Mouse (Mus musculus): Measurements from ENCODE around the gene Tkt. TPM values are rescaled to one million over a fixed set of nuclear protein-coding genes. Genes with fewer than 3 reads are reported as not detected.
A peak's percentile ranks its signal among the peaks of the same experiment; 100 is the strongest.

The Tkt gene
- polyA plus RNA-seq, 1 experiment: 137 TPM

DNA sequence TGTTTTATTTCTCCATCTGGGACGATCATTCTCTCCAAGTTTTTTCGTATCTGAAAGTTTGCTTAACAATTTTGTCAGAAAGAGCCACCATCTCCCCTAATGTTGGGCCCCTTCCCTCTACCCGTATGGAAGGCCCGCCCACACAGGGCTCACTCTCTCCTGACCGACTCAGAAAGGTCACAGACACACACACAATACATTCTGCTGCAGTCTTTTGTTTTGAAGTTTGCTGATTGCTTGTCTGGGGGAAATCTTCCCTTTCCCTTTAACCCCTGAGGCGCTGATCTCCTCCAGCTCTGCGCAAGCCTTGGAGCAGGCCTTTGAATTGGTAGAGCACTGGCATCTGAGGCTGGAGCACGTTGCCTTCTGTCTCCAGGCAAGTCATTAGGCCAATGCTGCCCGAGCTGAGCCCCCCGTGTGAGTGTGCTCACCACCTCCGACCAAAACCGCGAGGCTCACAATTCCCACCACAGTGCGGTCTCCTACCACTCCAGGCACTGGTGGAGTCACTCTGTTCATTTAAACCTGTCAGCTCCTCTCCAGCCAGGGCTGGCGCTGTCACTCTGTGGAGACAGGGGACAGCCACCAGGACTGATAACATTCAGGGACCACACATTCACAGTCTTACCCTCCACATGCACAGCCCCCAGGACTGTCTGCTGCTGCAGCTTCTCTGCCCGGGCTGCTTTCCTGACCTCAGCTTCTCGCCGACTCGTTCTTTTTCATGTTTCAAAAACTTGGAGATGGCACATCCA, 36.5 kb downstream of the Tkt start:
- DNase-seq (ENCODE audit: low spot score): no peak

DNA sequence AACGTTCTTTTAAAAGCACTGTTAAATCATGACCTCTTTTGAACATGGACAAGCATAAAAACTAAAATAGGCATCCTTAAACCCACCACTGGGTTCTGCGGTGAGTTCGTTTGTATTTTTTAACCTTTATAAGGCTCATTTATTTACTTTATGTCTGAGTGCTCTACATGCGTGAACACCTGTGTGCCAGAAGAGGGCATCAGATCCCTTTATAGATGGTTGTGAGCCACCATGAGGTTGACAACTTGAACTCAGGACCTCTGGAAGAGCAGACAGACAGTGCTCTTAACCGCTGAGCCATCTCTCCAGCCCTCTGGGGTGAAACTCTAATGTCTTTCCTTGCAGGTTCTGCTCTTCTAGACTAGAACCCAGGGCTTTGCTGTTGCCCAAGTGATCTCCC, 37.2 kb downstream of the Tkt start:
- DNase-seq (ENCODE audit: low spot score): no peak

DNA sequence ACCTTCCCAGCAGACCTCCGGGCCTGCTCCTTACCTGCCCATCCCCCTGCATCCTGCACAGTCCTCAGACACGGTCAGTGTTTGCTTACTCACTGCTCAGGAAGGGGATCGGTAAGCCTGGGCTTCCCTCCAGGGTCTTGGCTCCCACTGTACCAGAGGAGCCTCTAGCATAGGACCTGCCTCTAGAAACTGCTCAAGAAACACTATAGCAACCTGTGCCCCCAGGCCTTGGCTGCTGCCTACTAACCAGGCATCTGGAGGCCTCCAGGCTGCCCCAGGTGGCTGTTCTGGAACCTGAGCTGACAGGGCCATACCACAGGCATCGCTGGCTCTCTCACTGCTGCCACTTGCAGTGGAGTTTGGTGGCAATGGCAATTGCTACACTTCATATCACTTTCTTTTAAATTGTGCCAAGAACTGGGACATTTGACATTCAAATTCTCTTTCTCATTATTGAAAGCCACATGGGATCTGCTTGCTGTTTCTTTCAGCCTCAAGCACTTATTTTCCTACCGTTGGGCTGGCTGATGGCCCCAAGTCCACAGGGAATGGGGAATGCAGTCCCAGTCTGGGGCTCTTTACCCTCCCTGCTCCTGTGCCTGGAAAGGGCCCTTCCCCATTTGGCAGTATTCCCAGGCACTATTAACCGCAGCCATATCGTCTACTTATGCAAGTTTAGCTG, 38.8 kb downstream of the Tkt start:
- no peak for DNase-seq (ENCODE audit: low spot score)

DNA sequence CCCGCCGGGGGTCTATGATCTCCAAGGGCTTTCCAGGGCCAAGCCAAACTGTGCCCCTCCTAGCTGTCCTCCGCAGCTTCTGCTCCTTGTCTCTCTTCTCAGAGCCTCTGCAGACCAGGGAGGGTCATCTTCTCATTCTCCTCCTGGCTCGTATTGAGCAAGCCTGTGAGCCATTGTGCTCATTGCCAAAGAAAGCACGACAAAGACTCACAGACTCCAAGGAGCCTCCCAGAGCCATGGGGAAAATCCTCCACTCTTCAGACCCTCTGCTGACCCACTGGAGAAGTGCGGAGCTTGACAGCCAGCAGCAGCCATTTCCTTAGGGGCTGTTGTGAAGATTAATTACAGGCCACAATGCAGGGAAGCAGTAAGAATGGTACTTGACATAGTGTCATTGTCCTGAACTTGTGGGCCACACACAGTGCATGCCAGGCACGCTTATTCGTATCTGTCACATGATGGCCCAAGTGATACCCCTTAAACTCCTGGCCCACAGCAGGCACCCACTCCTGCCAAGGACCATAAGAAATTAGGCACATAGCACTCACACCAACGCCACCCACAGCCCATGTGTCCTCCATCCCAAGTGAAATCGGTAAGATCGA, 42.0 kb downstream of the Tkt start:
- no peak for DNase-seq (ENCODE audit: low spot score)

DNA sequence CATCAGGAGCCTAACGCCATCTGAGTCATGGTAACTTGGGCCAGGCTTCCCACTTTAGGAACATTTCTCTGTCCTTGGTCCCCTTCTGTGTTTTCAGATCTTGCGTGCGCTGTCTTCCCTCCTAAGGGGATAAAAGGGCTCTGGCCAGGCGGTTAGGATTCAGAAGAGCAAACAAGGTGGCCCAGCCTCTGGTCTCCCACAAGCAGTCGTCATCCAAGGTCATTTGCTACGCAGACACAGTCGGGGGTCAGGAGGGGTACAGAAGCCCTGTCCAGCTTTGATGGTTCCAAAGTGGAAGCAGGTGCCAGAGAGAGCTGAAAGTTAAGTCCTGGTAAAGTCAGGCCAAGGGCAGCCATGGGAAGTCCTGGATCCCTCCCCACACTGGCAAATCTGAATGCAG, 42.8 kb downstream of the Tkt start:
- no peak for DNase-seq (ENCODE audit: low spot score)

DNA sequence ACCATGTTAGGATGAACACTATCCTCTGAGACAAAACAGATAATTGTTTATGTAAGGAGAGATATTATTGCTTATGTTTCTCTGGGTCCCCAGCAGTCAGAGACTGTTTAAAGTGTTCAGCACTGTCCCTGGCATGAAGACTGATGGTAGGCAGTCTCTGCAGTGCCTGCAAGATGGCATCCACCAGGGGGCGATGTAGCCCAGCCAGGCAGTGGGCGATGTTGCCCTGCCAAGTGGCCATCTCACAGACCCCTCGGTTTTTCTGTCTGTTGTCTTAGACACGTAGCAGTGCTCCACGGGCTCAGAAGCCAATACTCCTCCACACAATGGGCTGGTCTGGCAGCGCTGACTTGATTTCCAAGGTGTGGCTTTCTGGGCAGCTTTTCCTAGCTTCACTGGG, 43.3 kb downstream of the Tkt start:
- DNase-seq (ENCODE audit: low spot score): peak; percentile 71

DNA sequence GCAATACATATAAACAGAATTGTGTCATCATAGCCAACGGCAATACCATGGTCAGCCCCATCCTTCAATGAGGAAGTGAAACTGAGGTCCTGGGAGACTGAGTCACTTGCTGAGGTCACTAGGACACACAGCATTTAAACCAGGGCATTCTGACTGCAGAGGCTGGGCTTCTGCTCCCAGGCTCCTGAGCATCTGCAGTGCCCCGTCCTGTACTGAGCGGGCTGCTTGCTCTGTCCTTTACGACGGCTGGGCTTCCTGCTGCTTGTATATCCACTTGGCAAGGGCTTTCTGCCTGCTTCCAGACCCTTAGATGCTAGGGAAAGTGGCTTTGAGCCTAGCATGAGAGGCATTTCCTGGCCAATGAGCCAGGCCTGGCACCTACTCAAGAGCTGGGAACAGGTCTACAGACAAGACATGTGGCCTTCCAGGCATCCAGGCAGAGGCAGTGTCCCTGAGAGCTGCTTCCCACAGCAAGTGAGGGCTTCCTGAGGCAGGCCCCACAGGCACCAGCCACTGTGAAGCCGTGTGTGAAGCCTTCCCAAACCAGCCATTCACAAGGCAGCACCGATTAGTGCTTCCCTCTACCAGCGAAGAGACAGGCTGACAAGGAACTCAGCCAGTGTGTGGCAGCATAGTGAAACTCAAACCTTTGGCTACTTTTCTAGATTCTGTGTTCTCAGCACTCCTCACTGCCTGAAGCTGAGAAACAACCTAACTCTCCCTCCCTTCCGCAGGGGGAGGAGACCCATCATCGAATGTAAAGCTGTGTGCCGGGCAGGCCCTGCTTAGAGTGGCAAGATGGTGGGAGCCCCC, 45.3 kb downstream of the Tkt start:
- no peak for DNase-seq (ENCODE audit: low spot score)

DNA sequence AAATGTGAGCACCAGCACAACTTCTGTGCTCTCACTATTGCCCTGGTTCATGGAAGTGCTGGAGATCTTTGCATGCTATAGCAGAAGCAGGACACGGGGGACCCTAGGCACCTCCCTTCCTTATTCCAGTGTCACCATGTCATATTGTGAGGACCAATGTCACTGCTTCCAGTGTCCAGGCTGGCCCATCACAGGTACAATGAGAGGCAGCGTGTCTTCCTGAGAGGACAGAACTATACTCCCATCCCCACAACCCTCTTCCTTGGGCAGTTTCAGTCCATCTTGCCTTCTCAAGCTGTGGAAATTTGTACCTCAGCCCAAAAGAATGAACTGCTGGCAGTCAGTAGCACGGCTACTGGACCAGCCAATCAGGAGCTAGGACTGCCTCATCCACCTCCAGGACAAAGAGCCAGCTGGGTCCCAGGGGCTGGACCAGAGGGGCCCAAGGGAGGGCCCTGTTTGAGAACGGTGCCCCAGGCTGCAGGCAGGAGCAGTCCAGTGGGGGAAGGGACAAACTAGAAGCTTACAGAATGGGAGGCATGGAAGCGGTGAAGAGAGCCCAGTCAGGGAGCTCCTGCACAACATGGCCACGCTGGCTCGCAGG, 46.0 kb downstream of the Tkt start:
- no peak for DNase-seq (ENCODE audit: low spot score)

DNA sequence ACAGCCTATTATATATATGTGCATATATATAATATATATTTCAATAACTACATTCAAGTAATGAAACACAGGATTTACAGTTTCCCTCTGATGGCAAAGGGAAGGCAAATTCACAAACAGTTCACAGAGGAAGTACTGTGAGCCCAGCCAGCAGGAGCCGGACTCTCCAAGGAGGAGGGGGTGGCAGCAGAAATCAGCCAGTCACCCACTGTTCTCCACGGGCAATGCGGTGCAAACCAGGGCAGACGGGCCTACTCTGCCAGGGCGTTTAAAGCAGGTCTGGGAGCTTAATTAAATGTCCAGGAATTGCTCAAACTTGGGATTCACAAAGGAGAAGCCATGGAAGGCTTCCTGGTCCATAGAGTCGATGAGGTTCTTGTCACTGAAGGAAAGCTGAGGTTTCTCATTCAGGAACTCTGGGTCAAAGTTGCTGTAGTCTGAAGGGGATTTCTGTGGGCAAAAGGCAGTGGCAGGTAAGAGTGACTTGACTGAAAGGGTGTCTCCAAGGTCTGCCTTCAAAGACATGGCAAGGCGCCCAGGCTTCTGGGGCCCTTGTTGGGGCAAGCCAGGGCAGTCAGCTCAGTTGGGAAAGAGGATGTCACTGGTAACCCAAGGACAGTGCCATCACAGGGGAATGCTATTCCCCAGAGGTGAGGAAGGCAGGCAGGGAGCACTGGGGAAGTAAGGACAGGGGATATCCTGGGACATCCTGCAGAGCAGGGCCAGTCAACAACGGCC, 47.6 kb downstream of the Tkt start:
- no peak for DNase-seq (ENCODE audit: low spot score)

DNA sequence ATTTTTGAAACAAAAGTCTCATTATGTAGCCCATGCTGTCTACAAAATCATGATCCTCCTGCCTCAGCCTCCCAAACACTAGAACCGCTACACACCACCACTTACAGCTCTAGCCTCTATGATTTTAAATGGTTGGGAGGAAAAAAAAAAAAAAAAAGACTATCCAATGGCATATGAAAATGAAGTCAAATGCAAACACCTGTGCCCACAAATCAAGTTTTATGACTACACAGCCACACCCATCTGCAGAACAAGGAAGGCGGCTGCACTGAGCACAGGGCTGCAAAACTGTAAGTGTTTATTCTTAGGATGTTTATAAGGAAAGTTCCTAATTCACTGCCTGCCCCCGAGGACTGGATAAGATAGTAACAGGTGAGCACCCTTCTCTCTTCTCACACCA, 48.2 kb downstream of the Tkt start:
- no peak for DNase-seq (ENCODE audit: low spot score)

DNA sequence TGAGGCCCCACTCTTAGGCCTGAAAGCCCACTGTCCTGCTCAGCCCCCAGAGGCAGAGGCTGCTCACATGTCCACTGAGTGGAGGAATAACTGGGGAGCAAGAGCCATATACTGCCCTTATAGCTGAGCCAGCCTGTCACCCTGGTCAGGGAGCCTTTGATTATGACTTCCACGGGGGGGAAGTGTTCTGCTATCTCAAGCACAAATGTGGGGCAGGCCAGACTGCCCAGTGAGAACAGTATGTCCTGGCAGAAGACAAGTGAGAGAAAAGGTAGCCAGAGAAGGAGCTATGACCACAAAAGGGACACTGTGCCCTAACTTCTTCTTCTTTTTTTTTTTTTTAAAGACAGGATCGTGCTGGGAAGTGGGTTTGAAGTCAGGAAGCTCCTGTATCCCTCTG, 49.0 kb downstream of the Tkt start:
- DNase-seq (ENCODE audit: low spot score): no peak

DNA sequence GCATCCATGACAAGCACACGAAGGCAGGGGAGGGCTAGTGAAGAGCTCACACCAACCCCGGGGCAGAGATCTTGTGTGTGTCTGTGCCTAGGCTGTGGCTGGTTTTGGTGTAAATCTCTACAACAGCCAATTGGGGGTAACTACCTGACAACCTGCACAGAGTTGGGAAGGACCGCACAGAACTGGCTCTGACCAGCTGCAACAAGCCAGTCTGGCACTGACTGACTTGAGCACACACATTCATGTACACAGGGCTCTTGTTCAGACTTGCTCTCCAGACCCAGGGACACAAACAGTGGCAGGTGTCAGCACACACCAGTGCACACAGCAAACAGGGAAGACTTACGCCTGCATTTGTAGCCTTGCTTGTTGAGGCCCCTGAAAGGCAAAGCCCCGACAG, 58.7 kb downstream of the Tkt start:
- DNase-seq (ENCODE audit: low spot score): no peak

DNA sequence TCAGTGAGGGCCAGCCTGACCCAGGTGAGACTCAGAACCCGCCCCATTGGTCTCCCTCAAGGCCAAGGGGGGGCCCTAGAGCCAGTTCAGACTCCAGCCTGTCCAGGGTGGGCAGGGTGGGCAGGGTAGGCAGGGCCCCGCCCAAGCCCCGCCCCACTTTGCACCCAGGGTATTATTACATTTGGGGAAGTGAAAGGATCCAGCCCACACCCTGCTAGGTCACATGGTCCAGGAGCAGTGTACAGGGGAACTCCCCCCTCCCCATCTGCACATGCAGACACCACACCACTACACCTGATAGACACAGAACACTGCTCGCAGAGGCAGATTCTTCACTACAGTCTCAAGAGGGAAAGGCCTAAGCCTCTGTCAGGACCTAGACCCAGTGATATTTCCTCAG, 59.5 kb downstream of the Tkt start:
- DNase-seq (ENCODE audit: low spot score): no peak

DNA sequence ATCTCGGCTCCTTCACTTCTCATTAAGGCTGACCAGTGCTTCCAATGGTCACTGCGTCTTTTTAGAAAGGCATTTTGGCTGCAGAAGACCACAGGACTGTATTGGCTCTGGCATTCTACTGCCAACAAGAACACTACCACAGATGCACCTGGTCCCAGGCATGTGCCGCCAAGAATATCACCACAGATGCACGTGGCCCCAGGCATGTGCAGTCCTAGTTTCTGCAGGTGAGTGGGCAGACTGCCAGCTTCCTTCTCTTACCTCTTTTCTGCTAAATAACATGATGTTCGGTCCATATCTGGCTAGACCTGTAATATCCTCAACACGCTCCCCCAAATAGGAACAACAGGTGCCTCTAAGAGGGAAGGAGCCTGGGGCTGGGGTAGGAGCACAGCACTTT, 60.0 kb downstream of the Tkt start:
- no peak for DNase-seq (ENCODE audit: low spot score)

DNA sequence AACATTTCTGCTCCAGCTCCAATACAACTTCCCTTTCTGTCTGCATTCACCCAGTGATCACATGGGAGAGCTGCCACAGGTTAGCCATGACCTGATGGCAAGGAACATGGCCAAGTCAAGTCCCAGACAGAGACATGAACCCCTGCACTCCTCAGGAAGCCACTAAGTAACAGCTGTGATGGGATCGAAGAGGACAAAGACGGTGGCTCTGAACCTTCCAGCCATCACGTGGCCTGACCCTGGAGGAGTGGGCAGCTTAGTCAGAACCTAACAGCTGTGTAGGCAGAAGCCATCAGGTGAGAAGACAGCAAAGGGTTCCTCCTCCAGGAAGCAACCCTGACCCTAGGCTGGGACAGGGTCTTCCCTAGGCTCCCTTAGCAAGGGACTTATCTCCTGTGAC, 61.3 kb downstream of the Tkt start:
- no peak for DNase-seq (ENCODE audit: low spot score)

DNA sequence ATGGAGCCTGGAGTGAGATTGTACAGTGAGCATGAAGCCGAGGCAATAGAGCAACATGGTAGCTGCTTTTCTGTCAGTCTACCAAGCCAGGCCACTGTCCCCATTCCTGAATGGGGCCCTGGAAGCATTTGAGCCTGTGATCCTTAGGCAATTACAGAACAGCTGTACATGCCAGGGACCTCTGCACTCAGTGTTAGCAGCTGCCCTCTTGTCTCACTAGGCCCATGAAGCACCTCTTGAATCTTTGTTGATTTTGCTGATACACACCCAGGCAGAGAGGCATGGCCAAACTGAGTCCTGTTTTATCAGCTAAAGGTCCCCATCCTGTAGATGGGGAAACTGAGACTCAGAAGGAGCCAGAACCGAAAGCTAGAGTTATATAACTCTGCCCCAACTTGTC, 62.1 kb downstream of the Tkt start:
- DNase-seq (ENCODE audit: low spot score): no peak

DNA sequence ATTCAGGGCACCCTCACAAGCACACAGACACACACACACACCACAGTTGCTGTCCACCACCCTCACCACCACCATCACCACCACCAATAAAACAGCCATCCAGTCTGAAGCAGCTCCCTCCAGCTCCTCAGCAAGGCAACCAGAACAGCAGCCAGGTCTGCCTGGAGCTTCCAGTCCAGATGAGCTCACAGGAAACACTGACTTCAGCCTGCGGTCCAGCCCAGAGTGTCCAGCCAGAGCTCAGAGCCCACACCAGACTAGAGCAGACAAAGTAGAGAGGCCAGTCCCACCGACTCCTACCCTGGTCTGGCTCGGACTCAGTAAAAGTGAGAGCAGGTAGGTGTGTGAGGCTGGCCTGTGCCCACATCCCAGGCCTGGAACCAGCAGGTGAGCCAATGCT, 62.8 kb downstream of the Tkt start:
- DNase-seq (ENCODE audit: low spot score): no peak

DNA sequence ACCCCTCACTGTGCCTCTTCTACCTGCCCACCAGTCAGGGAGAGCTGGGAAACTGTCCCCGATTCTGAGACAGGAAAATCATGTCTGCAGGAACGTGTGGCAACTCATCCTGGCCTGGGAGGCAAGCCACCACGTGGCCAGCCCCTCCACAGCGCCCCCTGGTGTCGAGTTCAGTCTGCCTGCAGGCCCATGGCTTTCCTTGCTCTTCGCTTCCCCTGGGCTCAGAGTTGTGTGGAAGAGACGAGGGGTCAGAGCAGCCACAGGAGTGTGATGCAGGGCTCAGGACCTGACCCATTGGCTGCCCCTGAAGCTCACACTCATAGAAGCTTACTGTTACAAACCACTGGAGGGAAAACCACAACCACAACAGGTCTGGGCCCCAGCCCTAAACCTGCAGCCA, 64.4 kb downstream of the Tkt start:
- DNase-seq (ENCODE audit: low spot score): peak; percentile 84

DNA sequence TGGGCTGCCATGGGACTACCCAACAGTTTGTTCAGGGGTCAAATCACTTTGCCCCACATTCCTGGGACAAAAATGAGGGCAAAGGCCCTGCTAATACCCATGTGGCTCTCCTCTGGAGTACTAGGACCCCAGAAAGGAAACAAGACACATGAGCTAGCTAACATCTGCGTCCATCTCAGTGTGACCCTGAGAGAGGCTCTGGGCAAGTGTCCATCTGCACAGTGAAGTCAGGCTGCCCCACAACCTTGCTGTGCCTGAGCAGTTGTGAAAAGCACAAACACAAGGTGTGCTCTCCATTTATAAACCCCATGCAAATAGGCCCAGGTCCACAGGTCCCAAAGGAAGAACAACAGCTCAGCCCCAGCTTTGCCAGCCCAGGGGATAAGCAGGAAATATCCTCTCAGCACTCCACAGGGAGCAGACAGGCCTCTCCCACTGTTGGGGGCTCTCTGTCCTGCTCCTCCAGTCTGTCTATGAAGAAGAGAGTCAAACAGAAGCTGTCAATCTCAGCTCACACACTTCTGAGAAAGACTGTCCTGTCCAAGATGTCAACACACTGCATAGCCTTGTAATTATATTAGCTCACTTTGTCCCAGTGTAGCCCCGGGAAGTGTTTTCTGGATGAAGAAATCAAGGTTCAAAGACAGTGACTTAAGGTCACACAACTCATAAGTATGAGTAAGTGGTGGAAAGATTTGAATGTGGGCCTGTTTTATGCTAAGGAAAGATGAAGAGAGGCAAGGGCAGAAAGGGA, 65.0 kb downstream of the Tkt start:
- DNase-seq (ENCODE audit: low spot score): no peak

DNA sequence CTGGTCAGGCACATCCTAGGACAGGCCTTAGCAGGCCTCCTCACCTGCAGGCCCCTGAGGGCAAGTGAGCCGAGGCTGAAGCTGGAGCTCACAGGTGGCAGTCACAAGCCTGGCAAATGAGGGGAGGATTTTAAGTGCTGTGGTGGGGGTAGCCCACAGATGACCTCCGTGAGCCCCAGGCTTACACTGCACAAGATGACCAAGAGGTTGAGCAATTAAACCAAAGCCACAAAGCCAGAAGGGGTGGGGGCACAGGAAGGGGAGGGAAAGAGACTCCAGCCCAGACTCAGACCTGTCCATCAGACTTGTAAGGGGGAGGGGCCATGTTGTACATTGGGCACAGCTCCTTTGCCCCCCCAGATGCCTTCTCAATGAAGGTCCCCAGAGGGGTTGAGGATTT, 68.6 kb downstream of the Tkt start:
- no peak for DNase-seq (ENCODE audit: low spot score)
